Mouse (Mus musculus): ENCODE results near the gene Adamts14.

- TF ChIP-seq CTCF (IDR thresholded peaks at IDR 0.05; ENCODE audit: low read depth) (no peak), EP300 (optimal IDR thresholded peaks at IDR 0.05) (no peak)
These were observed 72.9 kb downstream of the Adamts14 start for GRCm38 (mm10) chr10:61200232-61200820.

All from stomach, postnatal 0 days (tissue).